Mouse (Mus musculus) megakaryocyte, embryonic 14.5 days (primary cell): ENCODE data around the gene Slc2a4. TPM values are rescaled to one million over a fixed set of nuclear protein-coding genes. Genes with fewer than 3 reads are reported as not detected.

Experiments used
- H3K27me3 ChIP-seq: replicated peaks from 2 replicates; pipeline ENCODE3; 2012; ENCODE audit warnings: inconsistent platforms
- H3K36me3 ChIP-seq: replicated peaks from 2 replicates; pipeline ENCODE3; 2012; ENCODE audit warnings: low read length, inconsistent platforms, mixed read lengths
- H3K4me1 ChIP-seq: 2 replicates; pipeline ENCODE4 v1.6.1; 2012; ENCODE audit warnings: inconsistent platforms
- H3K4me3 ChIP-seq: replicated peaks from 2 replicates; pipeline ENCODE3; 2012; ENCODE audit warnings: moderate library complexity, mild to moderate bottlenecking, inconsistent platforms
- H3K9me3 ChIP-seq: 2 replicates; pipeline ENCODE4 v1.6.1; 2012; ENCODE audit warnings: inconsistent platforms
- FLI1 ChIP-seq: IDR thresholded peaks from 2 replicates; pipeline ENCODE4 v1.6.1; 2012; ENCODE audit warnings: low read length, inconsistent platforms, mixed read lengths
- GATA1 ChIP-seq: IDR thresholded peaks from 3 replicates; pipeline ENCODE4 v1.6.1; 2012; ENCODE audit warnings: mixed read lengths, low read length, inconsistent platforms, borderline replicate concordance
- polyA plus RNA-seq: library from polyadenylated mRNA; stranded (reverse); fragments of >175 nt; gene quantifications from 2 replicates; pipeline ENCODE4 v1.2.3, GENCODE M21; 2012; ENCODE audit warnings: low replicate concordance; ENCODE audit not compliant: insufficient read depth

Gene Slc2a4
- polyA plus RNA-seq, result not detected in 2 replicates

GRCm38 (mm10) chr11:69948066-69948762 lies at the start of gene Slc2a4:
Gene Slc2a4, minus strand, starts transcription at chr11:69948188.
- Histone ChIP-seq H3K27me3 (peaks cover 82% of the 10 kb centered on the region), H3K4me1 (peaks cover 30% of the 10 kb centered on the region), H3K36me3 (no peaks in the 10 kb centered on the region), H3K9me3 (no peaks in the 10 kb centered on the region), H3K4me3 (peak within 1 kb of the TSS; percentile 90)
- TF ChIP-seq GATA1 (no peak), FLI1 (no peak)

- Histone ChIP-seq H3K27me3 (no peaks in the 10 kb centered on the region), H3K4me1 (peaks cover 73% of the 10 kb centered on the region), H3K36me3 (peaks cover 57% of the 10 kb centered on the region), H3K4me3 (peak overlapping the region; percentile 99), H3K9me3 (no peaks in the 10 kb centered on the region)
- TF ChIP-seq GATA1 (no peak), FLI1 (no peak)
Measured at GRCm38 (mm10) chr11:69997070-69997509, 49.1 kb upstream of the Slc2a4 start.

GRCm38 (mm10) chr11:69996161-69997061 lies 48.4 kb upstream of the Slc2a4 start:
- H3K36me3 ChIP-seq, result peaks cover 55% of the 10 kb centered on the region
- peak overlapping the region; percentile 99 for H3K4me3 ChIP-seq
- no peaks in the 10 kb centered on the region for H3K27me3 ChIP-seq
- no peaks in the 10 kb centered on the region for H3K9me3 ChIP-seq
- H3K4me1 ChIP-seq, result peaks cover 66% of the 10 kb centered on the region
- TF ChIP-seq FLI1 (no peak), GATA1 (no peak)

GRCm38 (mm10) chr11:69995391-69995960 lies 47.5 kb upstream of the Slc2a4 start, which contains the start of gene Phf23:
Gene Phf23, plus strand, starts transcription at chr11:69995777.
- TF ChIP-seq FLI1 (peak; percentile 75), GATA1 (no peak)
- Histone ChIP-seq H3K9me3 (no peaks in the 10 kb centered on the region), H3K36me3 (peaks cover 56% of the 10 kb centered on the region), H3K27me3 (no peaks in the 10 kb centered on the region), H3K4me1 (peaks cover 61% of the 10 kb centered on the region), H3K4me3 (peak within 1 kb of the TSS; percentile 99)

GRCm38 (mm10) chr11:69994401-69995090 lies 46.6 kb upstream of the Slc2a4 start:
- H3K4me3 ChIP-seq, result peak overlapping the region; percentile 99

GRCm38 (mm10) chr11:69992932-69993331 lies 44.9 kb upstream of the Slc2a4 start:
- peaks cover 57% of the 10 kb centered on the region for H3K36me3 ChIP-seq
- TF ChIP-seq GATA1 (no peak), FLI1 (no peak)

More at GRCm38 (mm10) chr11:69994401-69995090, 46.6 kb upstream of the Slc2a4 start:
- Histone ChIP-seq H3K27me3 (no peaks in the 10 kb centered on the region), H3K4me1 (peaks cover 60% of the 10 kb centered on the region), H3K9me3 (no peaks in the 10 kb centered on the region), H3K36me3 (peaks cover 57% of the 10 kb centered on the region)
- TF ChIP-seq FLI1 (no peak), GATA1 (no peak)

GRCm38 (mm10) chr11:69992396-69992795 lies 44.4 kb upstream of the Slc2a4 start:
- TF ChIP-seq GATA1 (no peak), FLI1 (no peak)
- H3K36me3 ChIP-seq, result peaks cover 57% of the 10 kb centered on the region

More at GRCm38 (mm10) chr11:69992932-69993331, 44.9 kb upstream of the Slc2a4 start:
- Histone ChIP-seq H3K9me3 (no peaks in the 10 kb centered on the region), H3K27me3 (no peaks in the 10 kb centered on the region), H3K4me3 (peak overlapping the region; percentile 96), H3K4me1 (peaks cover 48% of the 10 kb centered on the region)

GRCm38 (mm10) chr11:69991711-69992110 lies 43.7 kb upstream of the Slc2a4 start:
- peaks cover 64% of the 10 kb centered on the region for H3K36me3 ChIP-seq
- no peaks in the 10 kb centered on the region for H3K27me3 ChIP-seq
- no peak for TF ChIP-seq FLI1
- H3K4me3 ChIP-seq, result peak overlapping the region; percentile 96
- no peaks in the 10 kb centered on the region for H3K9me3 ChIP-seq
- peaks cover 43% of the 10 kb centered on the region for H3K4me1 ChIP-seq

More at GRCm38 (mm10) chr11:69992396-69992795, 44.4 kb upstream of the Slc2a4 start:
- Histone ChIP-seq H3K4me1 (peaks cover 44% of the 10 kb centered on the region), H3K4me3 (peak overlapping the region; percentile 96), H3K9me3 (no peaks in the 10 kb centered on the region), H3K27me3 (no peaks in the 10 kb centered on the region)

GRCm38 (mm10) chr11:69990850-69991691 lies 43.1 kb upstream of the Slc2a4 start, which contains the start of gene Gabarap:
Gene Gabarap, plus strand, starts transcription at chr11:69991143.
- Histone ChIP-seq H3K27me3 (no peaks in the 10 kb centered on the region), H3K4me1 (peaks cover 43% of the 10 kb centered on the region), H3K36me3 (peaks cover 70% of the 10 kb centered on the region), H3K4me3 (peak within 1 kb of the TSS; percentile 96), H3K9me3 (no peaks in the 10 kb centered on the region)
- TF ChIP-seq GATA1 (peak; percentile 78; the same call in 1 of the 3 replicates), FLI1 (no peak)
